Mouse (Mus musculus) stomach, embryonic 16.5 days (tissue): ENCODE measurements around the gene Rhod. TPM values are rescaled to one million over a fixed set of nuclear protein-coding genes. Genes with fewer than 3 reads are reported as not detected.
A peak's percentile ranks its signal among the peaks of the same experiment; 100 is the strongest.

Experiments
- ATAC-seq: fragments of 200-750 bp; cut with Nextera tagmentation; 2 replicates; pipeline ENCODE4 v1.8.0; 2017; ENCODE audit warnings: moderate number of reproducible peaks, moderate TSS enrichment; ENCODE audit not compliant: insufficient read depth, low FRiP score
- H3K27ac ChIP-seq: fragments of 300-500 bp; sonication (generic); 2 replicates; pipeline ENCODE4 v1.5.1; 2014; ENCODE audit warnings: low read length
- H3K27me3 ChIP-seq: fragments of 300-500 bp; sonication (generic); 2 replicates; pipeline ENCODE4 v1.6.1; 2014; ENCODE audit warnings: low read length, control low read depth, mixed read lengths; ENCODE audit not compliant: control insufficient read depth, insufficient read depth
- H3K36me3 ChIP-seq: fragments of 300-500 bp; sonication (generic); 2 replicates; pipeline ENCODE4 v1.6.1; 2014; ENCODE audit warnings: low read length; ENCODE audit not compliant: control insufficient read depth, insufficient read depth
- H3K4me1 ChIP-seq: fragments of 300-500 bp; sonication (generic); 2 replicates; pipeline ENCODE4 v1.6.1; 2014; ENCODE audit warnings: low read length, control low read depth, mixed read lengths; ENCODE audit not compliant: control insufficient read depth, insufficient read depth
- H3K4me2 ChIP-seq: fragments of 300-500 bp; sonication (generic); 2 replicates; pipeline ENCODE4 v1.6.1; 2014; ENCODE audit warnings: low read depth, low read length, mixed read lengths
- H3K4me3 ChIP-seq: fragments of 300-500 bp; sonication (generic); replicated peaks from 2 replicates; pipeline ENCODE4 v1.5.1; 2014; ENCODE audit warnings: mild to moderate bottlenecking, low read length
- H3K9ac ChIP-seq: fragments of 300-500 bp; sonication (generic); 2 replicates; pipeline ENCODE4 v1.6.1; 2014; ENCODE audit warnings: low read length
- H3K9me3 ChIP-seq: fragments of 300-500 bp; sonication (generic); replicated peaks from 2 replicates; pipeline ENCODE4 v1.6.1; 2016; ENCODE audit warnings: low read length, control low read depth; ENCODE audit not compliant: control insufficient read depth
- WGBS: fragments of 180-500 bp; shearing (Covaris S2); extraction: QIAGEN DNeasy Blood & Tissue Kit; methylation state at CpG from one replicate; pipeline ENCODE4 v1.1.7; 2014; 5-methylcytosine and 5-hydroxymethylcytosine counted together
- polyA plus RNA-seq: library from polyadenylated mRNA; unstranded; fragments of >200 nt; fragmentation: Nextera tagmentation; extraction: Ambion mirVana; gene quantifications from 2 replicates; pipeline ENCODE4 v1.2.1, GENCODE M21; 2015

The Rhod gene
- polyA plus RNA-seq, 1 experiment from 2014 or later: 24.3 TPM

DNA sequence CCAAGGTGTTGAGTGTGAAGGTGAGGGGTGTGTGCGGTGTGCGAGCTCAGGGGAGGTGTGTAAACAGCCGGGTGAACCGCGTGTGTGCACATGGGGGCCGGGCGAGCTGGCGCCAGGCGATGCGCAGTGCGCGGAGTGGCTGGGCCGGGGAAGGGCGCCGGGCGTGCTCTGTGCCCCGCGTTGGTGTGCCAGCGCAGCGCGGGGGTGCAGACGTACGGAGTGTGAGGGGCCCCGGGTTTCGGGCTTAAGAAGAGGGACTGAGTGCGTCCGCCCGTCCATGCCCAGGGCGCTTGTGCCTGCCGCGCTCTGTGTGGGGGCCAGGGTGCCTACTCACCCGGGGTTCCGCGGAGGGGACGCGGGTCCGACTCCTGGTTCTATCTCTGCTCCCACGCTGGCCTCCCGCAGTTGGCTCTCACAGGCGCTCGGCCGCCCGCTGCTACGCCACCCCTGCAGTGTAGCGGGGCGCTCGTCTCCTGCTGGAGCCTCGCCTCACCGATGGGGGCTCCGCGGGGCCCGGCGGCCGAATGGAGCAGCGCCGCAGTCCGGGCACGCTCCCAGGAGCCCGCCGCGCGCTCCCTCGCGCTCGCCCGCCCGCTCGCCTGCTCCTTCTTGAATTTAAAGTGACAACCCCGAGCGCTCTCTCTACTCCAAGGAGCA lies 37.5 kb upstream of the Rhod start:
- WGBS: under 1% methylated on average over 70 of the region's 70 CpGs
- Histone ChIP-seq H3K9me3 (no peaks in the 10 kb centered on the region), H3K9ac (peak overlapping the region; percentile 73), H3K27me3 (peaks cover 18% of the 10 kb centered on the region), H3K4me2 (peak overlapping the region; percentile 98), H3K4me1 (peaks cover 10% of the 10 kb centered on the region), H3K4me3 (peak overlapping the region; percentile 57), H3K36me3 (no peaks in the 10 kb centered on the region), H3K27ac (no peak overlapping the region)
- ATAC-seq: peak; percentile 65; the same call in 1 of the 2 replicates

GRCm38 (mm10) chr19:4475224-4475925 lies 36.1 kb upstream of the Rhod start:
- H3K4me1 ChIP-seq: peaks cover 10% of the 10 kb centered on the region
- H3K27ac ChIP-seq: no peak overlapping the region
- H3K9ac ChIP-seq: no peak overlapping the region
- ATAC-seq: no peak
- no peaks in the 10 kb centered on the region for H3K36me3 ChIP-seq
- 81% methylated on average over 11 of the region's 11 CpGs for WGBS
- no peak overlapping the region for H3K4me2 ChIP-seq
- H3K4me3 ChIP-seq: no peak overlapping the region
- peaks cover 18% of the 10 kb centered on the region for H3K27me3 ChIP-seq
- H3K9me3 ChIP-seq: no peaks in the 10 kb centered on the region

DNA sequence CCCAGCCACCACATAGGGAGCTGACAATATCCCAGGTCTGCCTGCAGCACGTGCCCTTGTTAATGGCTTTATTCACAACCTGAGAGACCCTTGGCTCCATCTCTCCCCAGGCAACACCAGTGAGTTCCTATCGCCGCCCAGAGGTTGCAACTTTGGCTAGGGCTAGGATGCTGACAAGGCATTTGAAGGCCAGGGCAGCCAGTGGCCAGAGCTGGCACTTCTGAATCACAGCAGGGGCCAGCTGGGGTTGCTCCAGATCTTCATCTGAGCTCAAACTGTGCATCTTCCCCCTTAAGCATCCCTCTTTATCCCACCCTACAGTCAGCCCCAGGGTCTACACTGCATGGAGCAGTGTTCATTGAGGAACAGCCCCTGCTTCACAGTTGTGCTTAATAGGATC lies 35.5 kb upstream of the Rhod start:
- no peak overlapping the region for H3K9ac ChIP-seq
- no peak overlapping the region for H3K4me3 ChIP-seq
- no peaks in the 10 kb centered on the region for H3K9me3 ChIP-seq
- peaks cover 18% of the 10 kb centered on the region for H3K27me3 ChIP-seq
- H3K4me2 ChIP-seq: no peak overlapping the region
- WGBS: 50% methylated on average over 3 of the region's 3 CpGs
- ATAC-seq: no peak
- H3K36me3 ChIP-seq: no peaks in the 10 kb centered on the region
- no peak overlapping the region for H3K27ac ChIP-seq
- H3K4me1 ChIP-seq: peaks cover 10% of the 10 kb centered on the region

DNA sequence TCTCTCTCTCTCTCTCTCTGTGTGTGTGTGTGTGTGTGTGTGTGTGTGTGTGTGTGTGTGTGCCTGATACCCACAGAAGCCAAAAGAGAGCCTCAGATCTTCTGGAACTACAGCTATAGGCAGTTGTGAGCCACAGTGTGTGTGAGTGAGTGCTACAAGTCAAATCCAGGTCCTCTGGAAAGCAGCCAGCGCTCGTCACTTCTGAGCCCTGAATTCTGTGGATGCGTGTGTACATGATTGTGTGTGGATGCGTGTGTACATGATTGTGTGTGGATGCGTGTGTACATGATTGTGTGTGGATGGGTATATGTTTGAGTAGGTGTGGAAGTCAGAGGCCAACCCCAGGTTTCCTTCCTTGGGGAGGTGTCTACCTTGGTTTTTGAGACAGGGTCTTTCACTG lies 34.3 kb upstream of the Rhod start:
- ATAC-seq: no peak
- H3K36me3 ChIP-seq: no peaks in the 10 kb centered on the region

DNA sequence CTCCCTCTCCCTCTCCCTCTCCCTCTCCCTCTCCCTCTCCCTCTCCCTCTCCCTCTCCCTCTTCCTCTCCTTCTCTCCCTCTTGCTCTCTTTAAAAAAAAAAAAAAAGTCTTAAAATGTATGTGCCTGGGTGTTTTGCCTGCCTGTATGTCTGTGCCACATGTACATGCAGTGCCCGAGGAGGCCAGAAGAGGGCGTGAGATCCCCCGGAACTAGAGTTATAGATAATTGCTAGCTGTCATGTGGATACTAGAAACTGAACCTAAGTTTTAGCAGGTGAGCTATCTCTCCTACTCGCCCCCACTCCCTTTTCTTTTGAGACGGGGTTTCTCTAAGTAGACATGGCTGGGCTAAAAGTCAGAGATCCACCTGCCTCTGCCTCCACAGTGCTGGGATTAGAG lies 29.1 kb upstream of the Rhod start:
- Histone ChIP-seq H3K4me3 (no peak overlapping the region), H3K27me3 (no peaks in the 10 kb centered on the region), H3K4me1 (no peaks in the 10 kb centered on the region), H3K4me2 (no peak overlapping the region), H3K9ac (no peak overlapping the region), H3K27ac (no peak overlapping the region), H3K36me3 (no peaks in the 10 kb centered on the region), H3K9me3 (no peaks in the 10 kb centered on the region)
- no peak for ATAC-seq
- WGBS: 34% methylated on average over 5 of the region's 5 CpGs

More for the DNA sequence above, 34.3 kb upstream of the Rhod start:
- no peak overlapping the region for H3K4me3 ChIP-seq
- H3K4me1 ChIP-seq: peaks cover 10% of the 10 kb centered on the region
- H3K9me3 ChIP-seq: no peaks in the 10 kb centered on the region
- WGBS: 84% methylated on average over 5 of the region's 5 CpGs
- H3K27me3 ChIP-seq: peaks cover 18% of the 10 kb centered on the region
- no peak overlapping the region for H3K27ac ChIP-seq
- H3K4me2 ChIP-seq: no peak overlapping the region
- H3K9ac ChIP-seq: no peak overlapping the region

DNA sequence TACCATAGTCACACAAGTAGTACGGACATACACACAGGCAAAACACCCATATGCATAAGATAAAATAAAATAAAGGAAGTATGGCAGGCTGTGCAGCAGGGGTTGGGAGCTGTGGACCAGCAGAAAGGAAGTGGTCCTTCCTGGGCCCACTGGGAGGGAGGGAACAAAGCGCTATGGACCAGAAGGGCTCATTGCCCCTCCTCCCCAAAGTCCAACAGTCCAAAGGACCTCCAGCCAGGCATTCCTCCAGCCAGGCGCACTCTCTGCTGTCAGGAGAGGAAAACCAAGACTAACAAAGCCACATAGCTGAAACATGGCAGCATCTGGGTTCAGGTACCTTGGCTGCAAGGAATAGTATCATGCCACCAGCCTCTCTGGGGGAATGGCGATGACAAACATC lies 25.4 kb upstream of the Rhod start:
- no peak overlapping the region for H3K9ac ChIP-seq
- H3K36me3 ChIP-seq: no peaks in the 10 kb centered on the region
- 84% methylated on average over 4 of the region's 4 CpGs for WGBS
- H3K4me2 ChIP-seq: no peak overlapping the region
- no peak overlapping the region for H3K27ac ChIP-seq
- H3K27me3 ChIP-seq: no peaks in the 10 kb centered on the region
- H3K4me1 ChIP-seq: no peaks in the 10 kb centered on the region
- no peaks in the 10 kb centered on the region for H3K9me3 ChIP-seq
- no peak overlapping the region for H3K4me3 ChIP-seq
- no peak for ATAC-seq

DNA sequence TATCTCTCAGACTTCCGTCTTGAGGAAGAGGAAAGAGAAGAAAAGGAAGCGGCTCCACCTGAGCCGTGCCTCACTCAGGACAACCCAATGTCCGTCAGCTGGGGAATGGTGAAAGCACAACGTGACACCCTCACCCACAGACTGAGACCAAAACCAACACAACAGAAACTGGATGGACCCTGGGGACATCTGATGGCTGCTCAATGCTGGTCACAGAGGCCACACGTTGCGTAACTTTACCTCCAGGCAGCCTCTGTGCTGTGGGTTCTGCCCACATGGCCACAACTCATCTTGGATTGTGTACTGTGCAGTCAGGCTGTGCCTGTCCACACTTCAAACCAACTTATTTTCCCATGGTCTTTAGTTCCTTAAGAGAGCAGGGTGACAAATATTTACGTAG lies 22.7 kb upstream of the Rhod start:
- Histone ChIP-seq H3K27me3 (no peaks in the 10 kb centered on the region), H3K4me2 (no peak overlapping the region), H3K36me3 (no peaks in the 10 kb centered on the region), H3K4me1 (no peaks in the 10 kb centered on the region), H3K27ac (no peak overlapping the region), H3K9me3 (no peaks in the 10 kb centered on the region), H3K9ac (no peak overlapping the region), H3K4me3 (no peak overlapping the region)
- WGBS: 75% methylated on average over 8 of the region's 8 CpGs
- ATAC-seq: no peak

GRCm38 (mm10) chr19:4456227-4456626 lies 17.0 kb upstream of the Rhod start:
- H3K36me3 ChIP-seq: no peaks in the 10 kb centered on the region
- H3K27ac ChIP-seq: no peak overlapping the region
- H3K4me1 ChIP-seq: no peaks in the 10 kb centered on the region
- no peak overlapping the region for H3K4me2 ChIP-seq
- 12% methylated on average over 11 of the region's 11 CpGs for WGBS
- H3K4me3 ChIP-seq: no peak overlapping the region
- H3K9ac ChIP-seq: no peak overlapping the region
- ATAC-seq: no peak
- no peaks in the 10 kb centered on the region for H3K27me3 ChIP-seq
- no peaks in the 10 kb centered on the region for H3K9me3 ChIP-seq

GRCm38 (mm10) chr19:4455071-4455800 lies 16.0 kb upstream of the Rhod start:
- no peak overlapping the region for H3K4me3 ChIP-seq
- no peak for ATAC-seq
- H3K36me3 ChIP-seq: no peaks in the 10 kb centered on the region
- WGBS: 74% methylated on average over 15 of the region's 15 CpGs
- no peak overlapping the region for H3K9ac ChIP-seq
- no peaks in the 10 kb centered on the region for H3K27me3 ChIP-seq
- H3K4me1 ChIP-seq: no peaks in the 10 kb centered on the region
- H3K4me2 ChIP-seq: no peak overlapping the region
- H3K27ac ChIP-seq: no peak overlapping the region
- H3K9me3 ChIP-seq: no peaks in the 10 kb centered on the region
